Mouse (Mus musculus): ENCODE results near the gene Ccdc9b.

GRCm38 (mm10) chr2:118772158-118772874 lies 9.9 kb upstream of the Ccdc9b start, which contains the start of gene Phgr1:
- no peak for TF ChIP-seq CTCF (IDR thresholded peaks at IDR 0.05; ENCODE audit: extremely low read depth, insufficient read length, insufficient replicate concordance, low read depth, low read length)
- TF ChIP-seq POLR2A (IDR thresholded peaks at IDR 0.05; ENCODE audit: low read depth, low read length) = peak; percentile 84; the same call in 1 of the 2 replicates

Measured in small intestine, adult 2 months (tissue).